In genomic region chr9:28845961-28846570, GRCm38 (mm10) we compare ENCODE assay signal across 33 mouse cellular contexts.
A peak's percentile ranks its signal among the peaks of the same experiment; 100 is the strongest.
DNase-seq lines count a peak whose midpoint lies in the region; ATAC-seq and TF ChIP-seq lines count a peak whose summit lies in the region.
"Had no signal": no experiment of that assay in that cellular context is flagged by ENCODE, and none has a peak within 500 bp of the region (broad histone marks: within the 10 kb centered on the region; RNA-seq: fewer than 3 reads in every experiment).

No protein-coding gene starts in this region.

- no peak overlapping the region for H3K9ac ChIP-seq in forebrain, embryonic 12.5 days
- no peak overlapping the region for H3K9ac ChIP-seq in forebrain, postnatal 0 days
- no peak overlapping the region for H3K9ac ChIP-seq in midbrain, postnatal 0 days (replicated peaks; ENCODE audit: low read length, poor library complexity, severe bottlenecking)
- H3K9ac ChIP-seq in midbrain, embryonic 11.5 days (ENCODE audit: low read length), result no peak overlapping the region
- no peak overlapping the region for H3K9ac ChIP-seq in forebrain, embryonic 14.5 days (ENCODE audit: low read length)
- H3K9ac ChIP-seq: embryonic facial prominence, embryonic 12.5 days; heart, embryonic 13.5 days; hindbrain, embryonic 14.5 days; liver, embryonic 13.5 days; neural tube, embryonic 15.5 days had no signal

- no peak for DNase-seq in forebrain, postnatal 0 days
- DNase-seq in midbrain, postnatal 0 days (ENCODE audit: low spot score), result peak; percentile 21
- no peak for DNase-seq in midbrain, embryonic 11.5 days (ENCODE audit: low spot score, missing footprints)
- peak; percentile 62 for DNase-seq in forebrain, embryonic 14.5 days (ENCODE audit: low spot score)
- DNase-seq in retina, postnatal 1 day, result peak; percentile 72
- no peak for DNase-seq in gastrocnemius, adult 8-10 months (ENCODE audit: low spot score in 2 of 2)
- DNase-seq: adrenal gland, postnatal 14 days; cerebellum, adult 18-20 months; cerebellum, postnatal 14 days; gastrocnemius, adult 2 months; heart, adult 2 months; heart, postnatal 10 days; kidney, adult 9 months; kidney, postnatal 14 days; layer of hippocampus, adult 9-11 months; left cerebral cortex, postnatal 4 days; liver, embryonic 13.5 days; lung, adult 2 months; lung, postnatal 10 days; right cerebral cortex, postnatal 4 days; thymus, adult 18-20 months; thymus, postnatal 25 days had no signal

- WGBS in forebrain, embryonic 12.5 days, result 9% methylated on average over 2 of the region's 2 CpGs
- WGBS in forebrain, postnatal 0 days, result 8% methylated on average over 2 of the region's 2 CpGs
- 42% methylated on average over 2 of the region's 2 CpGs for WGBS in midbrain, postnatal 0 days
- WGBS in midbrain, embryonic 11.5 days, result 60% methylated on average over 2 of the region's 2 CpGs
- 4% methylated on average over 2 of the region's 2 CpGs for WGBS in forebrain, embryonic 14.5 days

- TF ChIP-seq CTCF in forebrain, postnatal 0 days (IDR thresholded peaks at IDR 0.05; ENCODE audit: low read depth), result no peak
- TF ChIP-seq CTCF in midbrain, postnatal 0 days (IDR thresholded peaks at IDR 0.05), result no peak

- H3K9me3 ChIP-seq in forebrain, embryonic 12.5 days, result no peaks in the 10 kb centered on the region
- no peaks in the 10 kb centered on the region for H3K9me3 ChIP-seq in forebrain, postnatal 0 days (ENCODE audit: low read length)
- no peaks in the 10 kb centered on the region for H3K9me3 ChIP-seq in midbrain, postnatal 0 days (ENCODE audit: low read length)
- H3K9me3 ChIP-seq in midbrain, embryonic 11.5 days (ENCODE audit: control insufficient read depth, low read length), result no peaks in the 10 kb centered on the region
- H3K9me3 ChIP-seq in forebrain, embryonic 14.5 days (replicated peaks; ENCODE audit: control insufficient read depth, low read length), result no peaks in the 10 kb centered on the region
- H3K9me3 ChIP-seq: embryonic facial prominence, embryonic 12.5 days; heart, embryonic 13.5 days; liver, embryonic 13.5 days; midbrain, embryonic 10.5 days; neural tube, embryonic 15.5 days had no signal

- no peaks in the 10 kb centered on the region for H3K27me3 ChIP-seq in forebrain, embryonic 12.5 days
- H3K27me3 ChIP-seq in forebrain, postnatal 0 days (ENCODE audit: insufficient read depth, low read length), result no peaks in the 10 kb centered on the region
- no peaks in the 10 kb centered on the region for H3K27me3 ChIP-seq in midbrain, postnatal 0 days (ENCODE audit: insufficient read depth, low read length)
- no peaks in the 10 kb centered on the region for H3K27me3 ChIP-seq in midbrain, embryonic 11.5 days (ENCODE audit: control insufficient read depth, insufficient read depth, low read length)
- H3K27me3 ChIP-seq in forebrain, embryonic 14.5 days (replicated peaks; ENCODE audit: control insufficient read depth, insufficient read depth, low read length), result no peaks in the 10 kb centered on the region
- H3K27me3 ChIP-seq: embryonic facial prominence, embryonic 12.5 days; heart, embryonic 13.5 days; liver, embryonic 13.5 days; neural tube, embryonic 15.5 days had no signal

- peak; percentile 78 for ATAC-seq in forebrain, embryonic 12.5 days (ENCODE audit: low FRiP score)
- no peak for ATAC-seq in forebrain, postnatal 0 days
- ATAC-seq in midbrain, postnatal 0 days (ENCODE audit: low FRiP score), result no peak
- ATAC-seq in midbrain, embryonic 11.5 days (ENCODE audit: low FRiP score), result no peak
- peak; percentile 82 for ATAC-seq in forebrain, embryonic 14.5 days
- ATAC-seq in monocyte, adult 5-6 weeks (replicated peaks; ENCODE audit: insufficient number of reproducible peaks, low FRiP score, low TSS enrichment, poor library complexity, severe bottlenecking), result no peak
- ATAC-seq: intestine, postnatal 0 days; midbrain, embryonic 16.5 days had no signal

- no peaks in the 10 kb centered on the region for H3K36me3 ChIP-seq in forebrain, embryonic 12.5 days (replicated peaks)
- no peaks in the 10 kb centered on the region for H3K36me3 ChIP-seq in forebrain, postnatal 0 days (ENCODE audit: insufficient read depth)
- no peaks in the 10 kb centered on the region for H3K36me3 ChIP-seq in midbrain, postnatal 0 days (ENCODE audit: insufficient read depth, low read length)
- no peaks in the 10 kb centered on the region for H3K36me3 ChIP-seq in midbrain, embryonic 11.5 days (ENCODE audit: control insufficient read depth, insufficient read depth, low read length)
- H3K36me3 ChIP-seq in forebrain, embryonic 14.5 days (ENCODE audit: control insufficient read depth, insufficient read depth, low read length), result no peaks in the 10 kb centered on the region
- H3K36me3 ChIP-seq: embryonic facial prominence, embryonic 12.5 days; heart, embryonic 13.5 days; liver, embryonic 13.5 days; midbrain, embryonic 10.5 days; neural tube, embryonic 15.5 days had no signal

- no peak overlapping the region for H3K27ac ChIP-seq in forebrain, embryonic 12.5 days
- no peak overlapping the region for H3K27ac ChIP-seq in forebrain, postnatal 0 days (ENCODE audit: low read depth, low read length)
- H3K27ac ChIP-seq in midbrain, postnatal 0 days (ENCODE audit: low read depth, low read length), result no peak overlapping the region
- H3K27ac ChIP-seq in midbrain, embryonic 11.5 days (ENCODE audit: low read depth, low read length), result no peak overlapping the region
- no peak overlapping the region for H3K27ac ChIP-seq in forebrain, embryonic 14.5 days (ENCODE audit: low read depth, low read length)
- H3K27ac ChIP-seq: embryonic facial prominence, embryonic 12.5 days; gastrocnemius, adult 2 months; heart, adult 2 months; heart, embryonic 13.5 days; hindbrain, embryonic 14.5 days; liver, embryonic 13.5 days; macrophage; midbrain, embryonic 10.5 days; neural tube, embryonic 15.5 days; stomach, postnatal 0 days had no signal

- H3K4me2 ChIP-seq in forebrain, embryonic 12.5 days, result no peak overlapping the region
- no peak overlapping the region for H3K4me2 ChIP-seq in forebrain, postnatal 0 days (ENCODE audit: low read depth)
- no peak overlapping the region for H3K4me2 ChIP-seq in midbrain, postnatal 0 days (ENCODE audit: low read depth, low read length, poor library complexity, severe bottlenecking)
- H3K4me2 ChIP-seq in midbrain, embryonic 11.5 days, result no peak overlapping the region
- no peak overlapping the region for H3K4me2 ChIP-seq in forebrain, embryonic 14.5 days (ENCODE audit: low read length)
- H3K4me2 ChIP-seq: embryonic facial prominence, embryonic 12.5 days; heart, embryonic 13.5 days; hindbrain, embryonic 14.5 days; liver, embryonic 13.5 days; neural tube, embryonic 15.5 days had no signal

- peaks cover 6% of the 10 kb centered on the region; the same call in 1 of the 2 replicates for H3K4me1 ChIP-seq in forebrain, embryonic 12.5 days
- H3K4me1 ChIP-seq in forebrain, postnatal 0 days (ENCODE audit: insufficient read depth), result no peaks in the 10 kb centered on the region
- no peaks in the 10 kb centered on the region for H3K4me1 ChIP-seq in midbrain, postnatal 0 days (ENCODE audit: insufficient read depth, low read length)
- H3K4me1 ChIP-seq in midbrain, embryonic 11.5 days (ENCODE audit: control insufficient read depth, insufficient read depth, low read length), result no peaks in the 10 kb centered on the region
- H3K4me1 ChIP-seq in forebrain, embryonic 14.5 days (ENCODE audit: control insufficient read depth, insufficient read depth, low read length), result no peaks in the 10 kb centered on the region
- H3K4me1 ChIP-seq: embryonic facial prominence, embryonic 12.5 days; heart, embryonic 13.5 days; liver, embryonic 13.5 days; midbrain, embryonic 10.5 days; neural tube, embryonic 15.5 days had no signal

- no peak overlapping the region for H3K4me3 ChIP-seq in forebrain, embryonic 12.5 days (replicated peaks)
- no peak overlapping the region for H3K4me3 ChIP-seq in forebrain, postnatal 0 days (ENCODE audit: low read depth, low read length)
- H3K4me3 ChIP-seq in midbrain, postnatal 0 days (ENCODE audit: low read depth, low read length), result no peak overlapping the region
- no peak overlapping the region for H3K4me3 ChIP-seq in midbrain, embryonic 11.5 days (ENCODE audit: low read depth, low read length)
- H3K4me3 ChIP-seq in forebrain, embryonic 14.5 days (ENCODE audit: low read depth, low read length), result no peak overlapping the region
- H3K4me3 ChIP-seq: embryonic facial prominence, embryonic 12.5 days; gastrocnemius, adult 2 months; heart, adult 2 months; heart, embryonic 13.5 days; liver, embryonic 13.5 days; midbrain, embryonic 10.5 days; neural tube, embryonic 15.5 days had no signal

Comparison
In these comparisons a context has a peak if more than half of its experiments do, and no peak if none do; other contexts are left out.
1. ATAC-seq: peak in forebrain, embryonic 12.5 days (single experiment) and forebrain, embryonic 14.5 days (single experiment); none in forebrain, postnatal 0 days (single experiment), midbrain, postnatal 0 days (single experiment), midbrain, embryonic 11.5 days (single experiment) and monocyte, adult 5-6 weeks (single experiment).
2. DNase-seq: peak in midbrain, postnatal 0 days (single experiment), forebrain, embryonic 14.5 days (single experiment) and retina, postnatal 1 day (single experiment); none in forebrain, postnatal 0 days (single experiment), midbrain, embryonic 11.5 days (single experiment) and gastrocnemius, adult 8-10 months (0 of 2).